Mouse (Mus musculus) MEL (cell line): Measurements from ENCODE around the gene H2-DMa. TPM values are rescaled to one million over a fixed set of nuclear protein-coding genes. Genes with fewer than 3 reads are reported as not detected.
A peak's percentile ranks its signal among the peaks of the same experiment; 100 is the strongest.

Source experiments
- DNase-seq: peaks from one replicate; pipeline ENCODE4 v3.0.0; 2011; ENCODE audit warnings: low read depth, low spot score
- H3K27ac ChIP-seq: 2 replicates; pipeline ENCODE4 v1.5.1; 2012; ENCODE audit warnings: low read depth, mild to moderate bottlenecking, control low read depth, low read length, moderate library complexity; ENCODE audit not compliant: control insufficient read depth
- H3K27me3 ChIP-seq, 2 experiments: fragments of 150-350 bp in 1 of 2; sonication (generic) in 1 of 2; 2 replicates each; pipeline ENCODE4 v1.6.1; 2012; ENCODE audit warnings: low read length in 2 of 2, mild to moderate bottlenecking in 2 of 2, improper control_type of control experiment in 1 of 2, moderate library complexity in 1 of 2; ENCODE audit not compliant: insufficient read depth in 2 of 2, control insufficient read depth in 1 of 2
- H3K36me3 ChIP-seq, 2 experiments: 2 replicates each; pipeline ENCODE4 v1.6.1; 2012 to 2014; ENCODE audit warnings: low read length in 2 of 2, improper control_type of control experiment in 1 of 2, inconsistent platforms in 1 of 2, mild to moderate bottlenecking in 1 of 2; ENCODE audit not compliant: insufficient read depth in 2 of 2, control insufficient read depth in 1 of 2
- H3K4me1 ChIP-seq, 2 experiments: fragments of 150-350 bp in 1 of 2; sonication (generic) in 1 of 2; 2 replicates each; pipeline ENCODE4 v1.6.1; 2012; ENCODE audit warnings: low read length in 2 of 2, improper control_type of control experiment in 1 of 2, mild to moderate bottlenecking in 1 of 2; ENCODE audit not compliant: insufficient read depth in 2 of 2, control insufficient read depth in 1 of 2
- H3K4me3 ChIP-seq, 2 experiments: fragments of 150-350 bp in 1 of 2; sonication (generic) in 1 of 2; 2 replicates each; pipeline ENCODE4 v1.5.1; 2012; ENCODE audit warnings: low read depth in 2 of 2, low read length in 2 of 2, mild to moderate bottlenecking in 2 of 2, moderate library complexity in 2 of 2, control low read depth in 1 of 2, improper control_type of control experiment in 1 of 2; ENCODE audit not compliant: control insufficient read depth in 1 of 2, insufficient read depth in 1 of 2
- H3K79me2 ChIP-seq: 2 replicates; pipeline ENCODE4 v1.6.1; 2012; ENCODE audit warnings: mild to moderate bottlenecking, low read length, moderate library complexity; ENCODE audit not compliant: control insufficient read depth, poor library complexity, insufficient read depth
- H3K9ac ChIP-seq: 2 replicates; pipeline ENCODE4 v1.6.1; 2012; ENCODE audit warnings: low read depth, mild to moderate bottlenecking, control low read depth, low read length, moderate library complexity; ENCODE audit not compliant: control insufficient read depth, poor library complexity, severe bottlenecking
- H3K9me3 ChIP-seq: fragments of 150-350 bp; sonication (generic); replicated peaks from 2 replicates; pipeline ENCODE4 v1.6.1; 2012; ENCODE audit warnings: mild to moderate bottlenecking, low read length, improper control_type of control experiment, moderate library complexity; ENCODE audit not compliant: insufficient read depth
- BHLHE40 ChIP-seq: IDR thresholded peaks from 2 replicates; pipeline ENCODE4 v1.6.1; 2012; ENCODE audit warnings: low read depth, mild to moderate bottlenecking, inconsistent platforms, low read length, improper control_type of control experiment, borderline replicate concordance
- ETS1 ChIP-seq: IDR thresholded peaks from 2 replicates; pipeline ENCODE4 v1.6.1; 2012; ENCODE audit warnings: low read depth, mild to moderate bottlenecking, inconsistent platforms, low read length, improper control_type of control experiment, moderate library complexity
- HCFC1 ChIP-seq: IDR thresholded peaks from 2 replicates; pipeline ENCODE4 v1.6.1; 2012; ENCODE audit warnings: low read depth, mild to moderate bottlenecking, inconsistent platforms, low read length, improper control_type of control experiment, moderate library complexity
- JUND ChIP-seq: IDR thresholded peaks from 2 replicates; pipeline ENCODE4 v1.6.1; 2011; ENCODE audit warnings: low read depth, mild to moderate bottlenecking, improper control_type of control experiment, low read length
- MAZ ChIP-seq: IDR thresholded peaks from 2 replicates; pipeline ENCODE4 v1.6.1; 2012; ENCODE audit warnings: low read depth, mild to moderate bottlenecking, inconsistent platforms, low read length, improper control_type of control experiment
- NELFE ChIP-seq: IDR thresholded peaks from 2 replicates; pipeline ENCODE4 v1.6.1; 2011; ENCODE audit warnings: low read depth, low read length, improper control_type of control experiment
- POLR2A ChIP-seq, 2 experiments: IDR thresholded peaks; 2 replicates each; pipeline ENCODE4 v1.6.1; 2011 to 2012; ENCODE audit warnings: low read length in 2 of 2, mild to moderate bottlenecking in 2 of 2, control low read depth in 1 of 2, improper control_type of control experiment in 1 of 2, low read depth in 1 of 2, moderate library complexity in 1 of 2; ENCODE audit not compliant: control insufficient read depth in 1 of 2, insufficient read depth in 1 of 2, poor library complexity in 1 of 2
- POLR2AphosphoS2 ChIP-seq: IDR thresholded peaks from 2 replicates; pipeline ENCODE4 v1.6.1; 2011; ENCODE audit warnings: low read length, improper control_type of control experiment
- SMC3 ChIP-seq: IDR thresholded peaks from 2 replicates; pipeline ENCODE4 v1.6.1; 2011; ENCODE audit warnings: low read depth, low read length, improper control_type of control experiment
- UBTF ChIP-seq: IDR thresholded peaks from 2 replicates; pipeline ENCODE4 v1.6.1; 2012; ENCODE audit warnings: low read depth, mild to moderate bottlenecking, inconsistent platforms, low read length, improper control_type of control experiment, moderate library complexity, borderline replicate concordance; ENCODE audit not compliant: insufficient read depth
- ZC3H11A ChIP-seq: IDR thresholded peaks from 2 replicates; pipeline ENCODE4 v1.6.1; 2012; ENCODE audit warnings: low read depth, mild to moderate bottlenecking, inconsistent platforms, low read length, improper control_type of control experiment
- ZKSCAN1 ChIP-seq: IDR thresholded peaks from 2 replicates; pipeline ENCODE4 v1.6.1; 2012; ENCODE audit warnings: low read depth, mild to moderate bottlenecking, inconsistent platforms, low read length, improper control_type of control experiment, moderate library complexity
- ZMIZ1 ChIP-seq: IDR thresholded peaks from 2 replicates; pipeline ENCODE4 v1.6.1; 2012; ENCODE audit warnings: low read depth, mild to moderate bottlenecking, inconsistent platforms, low read length, improper control_type of control experiment, moderate library complexity
- polyA plus RNA-seq, 2 experiments: library from polyadenylated mRNA; stranded (reverse) in 1 of 2; unstranded in 1 of 2; fragments of >175 nt in 1 of 2; fragments of >200 nt in 1 of 2; gene quantifications; 2 replicates each; pipeline versions ENCODE4 v1.2.1 to v1.2.4; 2012; ENCODE audit warnings: low replicate concordance in 2 of 2, low read depth in 1 of 2; ENCODE audit not compliant: insufficient read length in 2 of 2, insufficient read depth in 1 of 2, missing spikeins in 1 of 2
- total RNA-seq: library from RNA; depleted of rRNA; stranded (reverse); fragments of 300-350 nt; gene quantifications from 2 replicates; pipeline ENCODE4 v1.2.3, GENCODE M21; 2012

H2-DMa gene
- total and polyA plus RNA-seq, 3 experiments, result 38.3 to 38.7 TPM; not detected in 1

DNA sequence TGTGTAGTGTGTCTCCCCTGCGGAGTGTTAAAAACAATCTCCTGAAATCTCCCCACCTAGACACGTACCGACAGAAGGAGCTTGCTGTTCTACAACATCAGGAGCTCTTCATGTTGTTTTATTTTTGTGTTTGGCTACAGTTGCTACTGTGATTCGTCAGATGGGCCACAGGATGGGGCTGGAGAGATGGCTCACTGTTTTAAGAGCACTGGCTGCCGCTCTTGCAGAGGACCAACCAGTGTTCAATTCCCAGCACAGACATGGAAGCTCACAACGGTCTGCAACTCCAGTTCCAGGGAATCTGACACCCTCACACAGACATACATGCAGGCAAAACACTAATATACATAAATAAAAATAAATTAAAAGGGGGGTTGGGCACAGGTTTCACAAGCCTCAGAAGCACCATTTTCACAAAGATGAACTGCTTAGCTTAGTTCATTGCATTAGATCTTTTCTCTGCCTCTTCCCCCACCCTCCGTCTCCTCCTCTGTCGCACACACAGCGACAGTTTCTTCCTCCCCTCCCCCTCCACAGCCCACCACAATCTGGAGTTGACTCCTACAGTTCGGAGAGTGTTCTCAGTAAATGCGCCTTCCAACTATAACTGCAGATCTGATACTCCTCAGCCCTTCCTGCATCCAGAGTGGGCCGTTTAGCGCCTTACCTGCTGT is 9.1 kb downstream of the H2-DMa start:
- TF ChIP-seq POLR2A (IDR thresholded peaks at IDR 0.05; ENCODE audit: control insufficient read depth in 1 of 2, insufficient read depth in 1 of 2, low read depth in 1 of 2, low read length in 2 of 2, poor library complexity in 1 of 2), result 0 out of 4 replicates have a peak, but pooled peaks of 1 of the 2 experiments have one; percentile 19
- TF ChIP-seq JUND, result no peak
- no peak overlapping the region for H3K4me3 ChIP-seq
- no peaks in the 10 kb centered on the region for H3K9me3 ChIP-seq
- peaks cover 3 to 23% of the 10 kb centered on the region in 2 experiments for H3K4me1 ChIP-seq
- H3K36me3 ChIP-seq, result peaks cover 0 to 11% of the 10 kb centered on the region in 2 experiments; a peak in 2 of 4 replicates
- no peaks in the 10 kb centered on the region for H3K27me3 ChIP-seq
- no peak overlapping the region for H3K27ac ChIP-seq
- no peak overlapping the region for H3K9ac ChIP-seq
- no peak for DNase-seq
- H3K79me2 ChIP-seq, result peaks cover 8% of the 10 kb centered on the region

GRCm38 (mm10) chr17:34128944-34129791 is 9.8 kb downstream of the H2-DMa start:
- H3K27ac ChIP-seq, result no peak overlapping the region
- H3K4me1 ChIP-seq, result peaks cover 3 to 16% of the 10 kb centered on the region in 2 experiments
- H3K36me3 ChIP-seq, result peaks cover 0 to 11% of the 10 kb centered on the region in 2 experiments; a peak in 2 of 4 replicates
- no peak for DNase-seq
- no peak overlapping the region for H3K9ac ChIP-seq
- no peaks in the 10 kb centered on the region for H3K9me3 ChIP-seq
- TF ChIP-seq ZKSCAN1 (no peak), ETS1 (no peak), HCFC1 (no peak), JUND (no peak), SMC3 (no peak), BHLHE40 (no peak), ZC3H11A (no peak), POLR2AphosphoS2 (no peak), NELFE (no peak), UBTF (no peak), MAZ (no peak), ZMIZ1 (no peak)
- no peaks in the 10 kb centered on the region for H3K27me3 ChIP-seq
- no peak overlapping the region for H3K4me3 ChIP-seq
- no peaks in the 10 kb centered on the region; the same call in 1 of the 2 replicates for H3K79me2 ChIP-seq
